Mouse (Mus musculus) lung, postnatal 4 days (tissue): Measurements from ENCODE around the gene Bcas3.

Experiments
- DNase-seq, 2 experiments: peaks; one replicate each; pipeline ENCODE4 v3.0.0; 2021

Gene Bcas3

GRCm38 (mm10) chr11:85621994-85622393, 269.0 kb downstream of the Bcas3 start:
- DNase-seq: peak in 1 of 2 experiments; percentile 43

GRCm38 (mm10) chr11:85625206-85625605, 272.2 kb downstream of the Bcas3 start:
- DNase-seq: no peak

DNA sequence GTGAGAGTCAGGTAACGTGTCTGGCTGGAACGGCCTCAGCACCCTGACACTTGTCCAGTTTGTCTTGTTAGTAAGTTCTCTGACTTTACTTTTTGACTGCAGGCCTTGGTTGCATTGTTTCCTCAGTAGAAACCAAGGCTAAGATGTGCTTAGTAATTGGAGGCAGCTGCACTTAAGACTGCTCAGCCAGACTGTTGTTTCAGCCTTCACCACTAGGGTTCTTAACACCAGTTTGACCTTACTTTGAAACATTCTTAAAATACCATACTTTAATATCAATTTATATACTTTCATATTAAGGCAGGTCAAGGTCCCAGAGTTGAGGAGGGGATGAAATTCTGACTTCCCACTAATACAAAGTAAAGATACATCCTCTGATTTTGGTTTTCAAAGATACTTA, 273.9 kb downstream of the Bcas3 start:
- no peak for DNase-seq

GRCm38 (mm10) chr11:85627405-85627804, 274.4 kb downstream of the Bcas3 start:
- no peak for DNase-seq

DNA sequence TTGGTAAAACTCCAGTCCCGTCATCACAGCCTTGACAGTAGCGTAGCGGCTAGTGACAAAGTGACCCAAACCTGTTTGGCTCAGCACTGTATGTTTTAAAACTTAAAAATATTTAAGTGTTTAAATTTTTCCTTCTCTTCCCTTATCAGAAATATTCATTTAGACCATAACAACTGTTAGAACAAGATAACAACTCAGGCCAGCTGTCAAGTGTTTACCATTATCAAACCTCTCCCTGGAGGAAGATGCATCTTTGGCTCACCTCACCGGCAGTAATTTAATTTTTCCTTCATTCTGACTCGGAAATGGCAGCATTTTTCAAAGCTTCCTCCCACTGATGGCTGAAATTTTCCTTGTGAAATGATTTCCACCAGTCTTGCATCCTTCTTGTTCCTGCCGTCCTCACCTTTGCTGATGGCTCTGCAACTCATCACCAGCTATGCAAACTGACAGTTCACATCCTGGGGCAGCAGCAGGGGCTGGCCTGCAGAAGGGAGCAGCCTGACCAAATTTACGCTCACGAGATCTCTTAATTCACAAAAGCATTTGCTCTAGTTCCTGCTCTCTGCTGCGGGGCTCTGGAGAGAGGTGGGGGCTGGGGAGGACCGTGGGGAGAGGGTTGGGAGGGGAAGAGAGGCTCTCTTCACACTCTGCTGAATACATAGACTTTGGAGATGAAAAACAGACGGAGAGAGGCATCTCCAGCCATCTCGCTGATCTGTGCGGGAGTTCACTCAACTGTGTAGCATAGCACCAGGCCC, 275.5 kb downstream of the Bcas3 start:
- no peak for DNase-seq

DNA sequence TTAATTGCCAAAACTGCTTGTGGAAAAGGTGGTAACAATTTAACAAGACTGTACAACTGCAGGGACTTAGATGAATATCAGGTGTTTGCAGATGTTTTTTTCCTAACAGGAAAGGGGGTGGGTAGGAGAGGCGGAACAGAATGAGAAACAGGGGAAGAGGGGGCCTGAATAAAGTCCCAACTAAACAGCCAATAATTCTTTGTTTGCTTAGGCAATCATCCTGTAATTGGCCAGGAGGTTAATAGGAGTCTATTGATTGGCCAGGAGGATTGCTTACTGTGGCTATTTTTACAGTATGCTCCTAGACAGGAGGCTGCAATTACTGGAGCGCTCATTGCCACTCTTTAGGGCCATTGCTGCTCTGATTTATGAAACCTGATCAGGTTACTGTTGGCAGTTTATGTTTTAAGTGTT, 279.6 kb downstream of the Bcas3 start:
- DNase-seq: no peak

GRCm38 (mm10) chr11:85638696-85639495, 285.9 kb downstream of the Bcas3 start:
- DNase-seq: no peak

DNA sequence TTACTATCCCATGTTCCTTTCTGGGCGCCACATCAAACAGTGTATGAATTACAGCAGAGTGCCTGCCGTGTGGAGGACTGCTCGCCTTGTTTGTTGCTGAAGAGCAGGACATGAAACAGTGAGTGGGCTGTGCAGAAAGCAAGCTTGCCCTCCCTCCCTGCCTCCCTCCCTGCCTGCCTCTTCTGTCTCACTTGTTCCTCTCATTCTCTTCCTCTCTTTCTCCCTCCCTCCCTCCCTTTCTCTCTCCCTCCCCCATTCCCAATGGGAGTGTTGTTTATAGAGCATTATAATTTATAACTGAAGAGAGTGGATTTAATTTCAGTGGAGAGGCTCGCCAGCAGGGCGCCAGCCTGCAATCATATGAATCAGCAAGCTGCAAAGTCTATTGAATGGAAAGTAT, 287.7 kb downstream of the Bcas3 start:
- peak; percentile 37 to 58 for DNase-seq

- no peak for DNase-seq
Observed at GRCm38 (mm10) chr11:85641486-85641885, 288.5 kb downstream of the Bcas3 start.

DNA sequence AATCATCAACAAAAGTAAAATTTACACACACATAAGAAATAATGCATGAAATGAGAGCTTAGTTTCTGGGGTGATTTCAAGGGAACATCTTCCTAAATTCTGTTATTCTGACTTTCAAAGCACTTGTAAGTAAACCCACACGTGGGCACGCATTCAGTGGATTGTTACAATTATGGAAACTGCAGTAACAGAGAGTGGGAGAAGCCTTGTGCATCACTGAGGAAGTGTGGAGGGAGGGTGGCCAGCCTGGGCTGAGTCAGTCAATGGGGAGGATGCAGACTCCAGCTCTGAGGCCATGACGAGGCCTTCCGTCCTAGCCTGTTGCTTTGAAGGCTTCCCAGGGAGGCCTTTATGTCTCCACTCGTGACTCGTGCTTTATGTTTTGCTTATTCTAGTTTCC, 289.6 kb downstream of the Bcas3 start:
- peak; percentile 13 to 38 for DNase-seq

DNA sequence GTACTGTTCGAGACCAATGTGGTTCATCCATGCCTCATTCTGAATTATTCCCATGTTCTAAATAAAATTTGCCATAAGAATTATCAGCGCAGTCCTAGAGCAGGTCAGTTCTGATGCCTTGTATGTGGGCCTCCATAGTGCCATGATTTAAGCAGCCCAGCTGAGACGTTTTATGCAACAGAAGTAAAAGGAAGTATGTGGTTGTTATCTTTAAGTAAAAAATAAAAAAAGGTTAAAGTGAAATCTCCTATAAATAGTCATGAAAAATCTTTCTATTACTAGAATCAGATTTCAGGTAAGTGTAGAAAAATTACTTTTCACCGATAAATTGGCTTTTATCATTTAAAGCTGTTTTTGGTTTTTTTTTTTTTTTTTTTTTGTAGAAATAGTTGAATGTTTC, 290.1 kb downstream of the Bcas3 start:
- DNase-seq: no peak

GRCm38 (mm10) chr11:85643479-85644000, 290.6 kb downstream of the Bcas3 start:
- peak in 1 of 2 experiments; percentile 19 for DNase-seq

DNA sequence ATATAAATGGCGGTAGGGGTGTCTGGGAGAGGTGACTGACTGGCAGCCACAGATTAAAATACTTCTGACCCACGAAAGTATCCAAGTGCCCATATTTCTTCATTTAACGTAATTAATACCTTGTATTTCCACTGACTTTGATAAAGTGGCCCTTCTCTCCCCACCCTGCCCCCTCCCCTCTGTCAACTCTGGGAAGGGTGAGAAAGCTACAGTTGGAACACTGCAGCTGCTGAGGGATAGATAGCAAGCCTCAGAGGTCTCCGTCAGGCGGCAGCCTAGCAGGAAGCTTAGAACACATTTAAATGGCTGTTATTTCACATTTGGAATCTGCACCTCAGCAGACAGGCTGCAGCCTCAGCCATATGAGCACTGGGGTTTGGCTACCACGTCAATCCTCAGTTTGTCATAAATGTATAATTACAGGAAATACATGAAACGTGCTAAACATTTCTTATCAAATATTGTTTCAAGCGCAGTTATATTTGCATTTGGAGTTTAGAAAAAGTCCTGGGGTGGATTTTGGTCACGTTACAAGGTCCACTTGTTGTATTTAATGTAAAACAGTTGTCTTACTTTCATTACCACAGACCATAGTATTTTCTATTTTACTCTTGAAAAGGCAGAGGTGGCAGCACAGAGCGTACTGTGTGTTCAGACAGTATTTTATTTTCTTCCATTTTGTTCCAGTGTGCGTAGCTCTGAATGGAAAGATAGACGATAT, 291.2 kb downstream of the Bcas3 start:
- DNase-seq: peak in 1 of 2 experiments; percentile 53

GRCm38 (mm10) chr11:85644748-85645060, 291.7 kb downstream of the Bcas3 start:
- no peak for DNase-seq

- no peak for DNase-seq
Observed at GRCm38 (mm10) chr11:85645152-85645835, 292.3 kb downstream of the Bcas3 start.

GRCm38 (mm10) chr11:85648893-85649292, 295.9 kb downstream of the Bcas3 start:
- no peak for DNase-seq

GRCm38 (mm10) chr11:85649373-85649772, 296.4 kb downstream of the Bcas3 start:
- no peak for DNase-seq

DNA sequence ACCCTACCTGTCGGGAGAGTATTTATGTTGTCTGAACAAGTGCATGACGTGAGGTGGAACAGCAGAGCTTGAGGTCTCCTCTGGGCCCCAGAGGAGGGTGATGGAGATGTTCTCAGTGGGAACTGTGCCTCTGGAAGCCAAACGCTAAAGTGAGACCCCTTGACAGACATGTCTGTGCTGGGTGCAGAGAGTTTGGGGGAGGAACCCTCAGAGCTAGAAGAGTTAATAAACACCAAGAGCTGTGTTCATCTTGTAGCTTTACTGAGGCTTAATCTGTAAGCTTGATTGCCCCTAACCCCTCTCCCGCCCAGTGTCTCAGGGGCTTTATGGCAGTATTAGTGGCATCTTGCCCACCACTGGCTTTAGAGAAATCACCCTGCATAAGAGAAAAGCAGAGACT, 304.5 kb downstream of the Bcas3 start:
- no peak for DNase-seq

- no peak for DNase-seq
Observed at GRCm38 (mm10) chr11:85660304-85660703, 307.3 kb downstream of the Bcas3 start.

GRCm38 (mm10) chr11:85667176-85667575, 314.2 kb downstream of the Bcas3 start:
- no peak for DNase-seq

DNA sequence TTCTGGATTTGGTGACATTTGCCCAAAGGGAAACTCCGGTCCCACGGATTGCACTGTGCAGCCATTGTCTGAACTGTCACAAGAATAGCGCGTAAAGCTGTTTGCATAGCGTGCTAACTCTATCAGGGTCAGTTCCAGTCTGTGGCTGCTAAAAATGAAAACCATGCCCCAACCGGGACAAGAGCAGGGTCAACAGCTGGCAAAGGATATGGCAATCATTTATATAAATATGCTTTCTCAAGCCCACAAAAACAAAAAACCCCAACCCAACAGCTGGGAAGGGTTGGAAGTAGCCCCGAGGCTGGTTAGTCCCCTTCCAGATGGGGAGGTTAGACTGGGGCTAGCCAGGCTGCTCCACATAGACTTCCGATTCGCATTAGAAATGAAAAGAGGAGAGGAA, 314.8 kb downstream of the Bcas3 start:
- peak; percentile 25 to 63 for DNase-seq

DNA sequence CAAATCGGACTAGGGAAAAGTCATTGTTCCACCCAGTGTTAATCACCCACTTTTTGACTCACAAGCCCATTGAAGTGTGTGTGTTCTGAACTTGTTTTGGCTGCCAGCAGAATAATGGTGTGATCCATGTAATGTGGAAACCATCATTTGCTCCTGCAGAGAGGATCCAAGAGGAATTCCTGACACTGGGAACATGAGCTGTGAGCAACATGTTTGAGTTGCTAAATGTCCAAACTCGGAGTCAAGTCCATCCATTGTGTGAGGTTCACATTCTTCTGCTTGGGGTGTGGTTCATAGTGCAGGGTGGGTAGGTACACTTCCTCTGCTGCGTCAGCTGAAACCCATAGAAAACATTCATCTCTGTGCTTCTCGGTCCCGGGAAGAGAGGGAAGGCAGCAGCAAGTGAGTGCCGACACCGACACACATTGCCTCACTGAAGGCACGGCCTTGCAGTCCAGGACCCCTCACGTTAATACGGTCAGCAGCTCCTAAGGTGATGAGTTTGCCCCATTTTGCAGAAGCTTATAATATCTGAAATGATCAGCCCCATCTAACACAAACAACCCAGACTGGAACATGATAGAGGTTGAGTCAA, 320.0 kb downstream of the Bcas3 start:
- peak; percentile 30 to 65 for DNase-seq
